In the genomic region with DNA sequence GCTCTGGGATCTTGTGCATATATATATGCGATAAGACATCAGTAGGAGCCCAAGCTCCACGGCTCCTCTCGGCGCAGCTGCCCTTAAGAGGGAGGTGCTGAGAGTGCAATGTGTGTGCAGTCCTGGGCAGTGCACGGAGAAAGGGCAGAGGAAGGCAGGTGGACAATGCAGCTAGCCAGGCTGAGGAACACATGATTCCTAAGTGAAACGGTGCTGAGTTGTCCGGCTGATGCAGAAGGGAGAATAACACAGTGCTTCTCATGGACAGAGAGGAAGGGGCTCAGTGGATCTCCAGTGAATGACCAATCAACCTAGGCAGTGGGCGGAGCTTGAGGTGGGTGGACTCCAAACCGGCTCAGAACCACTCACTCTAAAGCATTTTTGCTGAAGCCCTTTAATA, we compare ENCODE assay signal across 12 mouse cellular contexts. TPM values are rescaled to one million over a fixed set of nuclear protein-coding genes. Genes with fewer than 3 reads are reported as not detected.
DNase-seq lines count a peak whose midpoint lies in the region; ATAC-seq lines count a peak whose summit lies in the region.
"Had no signal": no experiment of that assay in that cellular context is flagged by ENCODE, and none has a peak within 500 bp of the region (broad histone marks: within the 10 kb centered on the region; RNA-seq: fewer than 3 reads in every experiment).

No protein-coding gene starts in this region.

- H3K27ac ChIP-seq in lung, embryonic 16.5 days (ENCODE audit: low read length): no peak overlapping the region
- no peak overlapping the region for H3K27ac ChIP-seq in intestine, embryonic 14.5 days (ENCODE audit: low read depth)
- H3K27ac ChIP-seq in neural tube, embryonic 15.5 days (replicated peaks): no peak overlapping the region
- H3K27ac ChIP-seq: hindbrain, embryonic 15.5 days; lung, embryonic 15.5 days; midbrain, embryonic 15.5 days had no signal

- ATAC-seq in lung, embryonic 16.5 days (ENCODE audit: low read depth): peak; percentile 23; the same call in 1 of the 2 replicates
- peak; percentile 60 for ATAC-seq in intestine, embryonic 14.5 days (replicated peaks; ENCODE audit: low FRiP score, low TSS enrichment, low read depth)
- 0 out of 2 replicates have a peak, but pooled peaks have one; percentile 43 for ATAC-seq in neural tube, embryonic 15.5 days (ENCODE audit: low FRiP score)
- ATAC-seq: midbrain, embryonic 15.5 days had no signal

- no peaks in the 10 kb centered on the region for H3K9me3 ChIP-seq in lung, embryonic 16.5 days (ENCODE audit: control insufficient read depth, low read length)
- no peaks in the 10 kb centered on the region for H3K9me3 ChIP-seq in intestine, embryonic 14.5 days (ENCODE audit: control insufficient read depth, low read length)
- H3K9me3 ChIP-seq in neural tube, embryonic 15.5 days (replicated peaks): no peaks in the 10 kb centered on the region
- H3K9me3 ChIP-seq: hindbrain, embryonic 15.5 days; lung, embryonic 15.5 days; midbrain, embryonic 15.5 days had no signal

- no peaks in the 10 kb centered on the region for H3K27me3 ChIP-seq in lung, embryonic 16.5 days (ENCODE audit: control insufficient read depth, insufficient read depth, low read depth, low read length)
- no peaks in the 10 kb centered on the region for H3K27me3 ChIP-seq in intestine, embryonic 14.5 days (replicated peaks; ENCODE audit: control insufficient read depth, insufficient read depth, low read length)
- H3K27me3 ChIP-seq in neural tube, embryonic 15.5 days (replicated peaks): no peaks in the 10 kb centered on the region; the same call in 1 of the 2 replicates
- H3K27me3 ChIP-seq: hindbrain, embryonic 15.5 days; lung, embryonic 15.5 days; midbrain, embryonic 15.5 days had no signal

- no peak for DNase-seq in lung, postnatal 25 days (ENCODE audit: low spot score)
- no peak for DNase-seq in intestine, embryonic 14.5 days (ENCODE audit: low spot score)
- DNase-seq in kidney, postnatal 4 days: peak; percentile 37 to 57
- no peak for DNase-seq in cerebellum, postnatal 25 days
- DNase-seq in gastrocnemius, postnatal 36 days: no peak
- DNase-seq: cerebellum, adult 9-10 months; left cerebral cortex, postnatal 4 days had no signal

- no peak overlapping the region for H3K4me3 ChIP-seq in lung, embryonic 16.5 days (ENCODE audit: low read length)
- H3K4me3 ChIP-seq in intestine, embryonic 14.5 days (ENCODE audit: low read depth, low read length): no peak overlapping the region
- H3K4me3 ChIP-seq in neural tube, embryonic 15.5 days (replicated peaks): no peak overlapping the region
- H3K4me3 ChIP-seq: hindbrain, embryonic 15.5 days; lung, embryonic 15.5 days; midbrain, embryonic 15.5 days had no signal

- 65% methylated on average over 9 of the region's 9 CpGs for WGBS in lung, embryonic 16.5 days
- WGBS in intestine, embryonic 14.5 days: 47% methylated on average over 9 of the region's 9 CpGs
- 28% methylated on average over 9 of the region's 9 CpGs for WGBS in neural tube, embryonic 15.5 days

- peaks cover 6% of the 10 kb centered on the region for H3K36me3 ChIP-seq in lung, embryonic 16.5 days (ENCODE audit: control insufficient read depth, insufficient read depth, low read length)
- H3K36me3 ChIP-seq in intestine, embryonic 14.5 days (ENCODE audit: control insufficient read depth, insufficient read depth, low read length): no peaks in the 10 kb centered on the region
- H3K36me3 ChIP-seq in neural tube, embryonic 15.5 days: peaks cover 12% of the 10 kb centered on the region
- H3K36me3 ChIP-seq: lung, embryonic 15.5 days had no signal

- intact Hi-C loops in gastrocnemius, postnatal 36 days (cut with DNase I): no loop called here

- H3K4me1 ChIP-seq in lung, embryonic 16.5 days (replicated peaks; ENCODE audit: control insufficient read depth, insufficient read depth, low read length): no peaks in the 10 kb centered on the region
- 0 out of 2 replicates have a peak, but pooled peaks cover 4% of the 10 kb centered on the region for H3K4me1 ChIP-seq in intestine, embryonic 14.5 days (replicated peaks; ENCODE audit: control insufficient read depth, insufficient read depth, low read length)
- peaks cover 17% of the 10 kb centered on the region for H3K4me1 ChIP-seq in neural tube, embryonic 15.5 days
- H3K4me1 ChIP-seq: hindbrain, embryonic 15.5 days; lung, embryonic 15.5 days; midbrain, embryonic 15.5 days had no signal

- no peak overlapping the region for H3K4me2 ChIP-seq in lung, embryonic 16.5 days (ENCODE audit: low read depth, low read length)
- H3K4me2 ChIP-seq in intestine, embryonic 14.5 days (ENCODE audit: low read length): peak overlapping the region; percentile 37
- H3K4me2 ChIP-seq in neural tube, embryonic 15.5 days: peak overlapping the region; percentile 36; the same call in 1 of the 2 replicates
- H3K4me2 ChIP-seq: hindbrain, embryonic 15.5 days; lung, embryonic 15.5 days; midbrain, embryonic 15.5 days had no signal

- H3K9ac ChIP-seq in lung, embryonic 16.5 days (ENCODE audit: low read length): no peak overlapping the region
- H3K9ac ChIP-seq in intestine, embryonic 14.5 days (ENCODE audit: low read length): no peak overlapping the region
- no peak overlapping the region for H3K9ac ChIP-seq in neural tube, embryonic 15.5 days (replicated peaks)
- H3K9ac ChIP-seq: hindbrain, embryonic 15.5 days; lung, embryonic 15.5 days; midbrain, embryonic 15.5 days had no signal

RNA-seq across cellular contexts. Expression of a gene that starts 26.5 kb away (rescaled TPM):
- 7.4 and 7.5 TPM in 2 replicates for polyA plus RNA-seq in lung, embryonic 16.5 days (2015; fragmentation: Nextera tagmentation; extraction: Ambion mirVana)
- polyA plus RNA-seq in intestine, embryonic 14.5 days (2014; fragmentation: Nextera tagmentation; extraction: Ambion mirVana): 5.1 and 6.0 TPM in 2 replicates
- 10.4 and 12.1 TPM in 2 replicates for polyA plus RNA-seq in neural tube, embryonic 15.5 days (2015; fragmentation: Nextera tagmentation; extraction: Ambion mirVana)
- total RNA-seq in gastrocnemius, postnatal 36 days (2021): under 1 TPM; 0.15 to 0.33 TPM

Comparison
In these comparisons a context has a peak if more than half of its experiments do, and no peak if none do; other contexts are left out.
1. DNase-seq: peak in kidney, postnatal 4 days (2 of 2); none in lung, postnatal 25 days (single experiment), intestine, embryonic 14.5 days (single experiment), cerebellum, postnatal 25 days (0 of 2) and gastrocnemius, postnatal 36 days (0 of 2).
2. Peak in every context shown above with its lines, with median percentiles within 50 percentile points of each other: ATAC-seq.